Mouse (Mus musculus) thymus, adult 2 months (tissue): Measurements from ENCODE around the gene Madcam1. TPM values are rescaled to one million over a fixed set of nuclear protein-coding genes. Genes with fewer than 3 reads are reported as not detected.

ENCODE experiments used
- DNase-seq: peaks from one replicate; pipeline ENCODE4 v3.0.0; 2021
- H3K27ac ChIP-seq: fragments of 200-500 bp; 2 replicates; pipeline ENCODE4 v1.5.1; 2012; ENCODE audit warnings: low read length, control low read depth; ENCODE audit not compliant: control insufficient read depth, insufficient read depth
- H3K27me3 ChIP-seq: fragments of 200-500 bp; 2 replicates; pipeline ENCODE4 v1.6.1; 2012; ENCODE audit warnings: mild to moderate bottlenecking, low read length, moderate library complexity, mixed read lengths; ENCODE audit not compliant: control insufficient read depth, insufficient read depth
- H3K36me3 ChIP-seq: fragments of 200-500 bp; 2 replicates; pipeline ENCODE4 v1.6.1; 2012; ENCODE audit warnings: mild to moderate bottlenecking, low read length, moderate library complexity; ENCODE audit not compliant: control insufficient read depth, insufficient read depth
- H3K4me1 ChIP-seq: fragments of 200-500 bp; replicated peaks from 2 replicates; pipeline ENCODE4 v1.6.1; 2012; ENCODE audit warnings: low read length; ENCODE audit not compliant: control insufficient read depth, insufficient read depth
- H3K4me3 ChIP-seq: fragments of 200-500 bp; 2 replicates; pipeline ENCODE4 v1.5.1; 2012; ENCODE audit warnings: mild to moderate bottlenecking, low read length, control low read depth, moderate library complexity; ENCODE audit not compliant: control insufficient read depth, insufficient read depth
- CTCF ChIP-seq: fragments of 200-500 bp; IDR thresholded peaks from 2 replicates; pipeline ENCODE4 v1.5.1; 2012; ENCODE audit warnings: mild to moderate bottlenecking, control low read depth, low read length, moderate library complexity, borderline replicate concordance; ENCODE audit not compliant: control insufficient read depth, poor library complexity, insufficient read depth; ENCODE audit errors: extremely low read depth
- POLR2A ChIP-seq: fragments of 200-500 bp; IDR thresholded peaks from 2 replicates; pipeline ENCODE4 v1.6.1; 2012; ENCODE audit warnings: mild to moderate bottlenecking, low read length, control low read depth, moderate library complexity; ENCODE audit not compliant: control insufficient read depth, poor library complexity, insufficient read depth; ENCODE audit errors: extremely low read depth
- WGBS: fragments of 180-500 bp; shearing (Covaris S2); methylation state at CpG from one replicate; pipeline ENCODE4 v1.1.7; 2018; 5-methylcytosine and 5-hydroxymethylcytosine counted together
- polyA plus RNA-seq: library from polyadenylated mRNA; depleted of rRNA; stranded (reverse); fragments of >200 nt; gene quantifications from 2 replicates; pipeline ENCODE4 v1.2.3, GENCODE M21; 2012

Madcam1 gene
- polyA plus RNA-seq, 1 experiment: 4.0 TPM

DNA sequence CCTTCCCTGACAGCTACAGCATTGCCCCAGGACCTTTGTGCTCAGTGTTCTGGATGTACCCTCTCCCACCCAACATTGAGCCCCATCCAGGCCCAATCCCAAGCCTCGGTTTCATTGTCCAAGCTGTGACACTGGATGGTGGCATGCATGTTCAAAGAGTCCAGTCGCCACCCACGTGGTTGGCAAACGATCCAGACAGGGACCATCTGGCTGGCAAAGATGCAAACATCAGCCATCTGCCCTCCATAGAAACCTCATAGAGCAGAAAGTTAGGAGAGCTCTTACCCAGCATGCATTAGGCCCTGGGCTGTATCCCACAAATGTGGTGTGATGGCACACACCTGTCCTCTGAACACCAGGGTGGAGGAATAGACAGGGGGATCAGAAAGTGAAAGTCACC lies 32.9 kb upstream of the Madcam1 start:
- Histone ChIP-seq H3K27ac (no peak overlapping the region), H3K4me3 (no peak overlapping the region), H3K27me3 (no peaks in the 10 kb centered on the region; the same call in 1 of the 2 replicates), H3K36me3 (no peaks in the 10 kb centered on the region), H3K4me1 (no peaks in the 10 kb centered on the region)
- TF ChIP-seq POLR2A (no peak), CTCF (no peak)
- WGBS: 83% methylated on average over 4 of the region's 4 CpGs
- DNase-seq: no peak

DNA sequence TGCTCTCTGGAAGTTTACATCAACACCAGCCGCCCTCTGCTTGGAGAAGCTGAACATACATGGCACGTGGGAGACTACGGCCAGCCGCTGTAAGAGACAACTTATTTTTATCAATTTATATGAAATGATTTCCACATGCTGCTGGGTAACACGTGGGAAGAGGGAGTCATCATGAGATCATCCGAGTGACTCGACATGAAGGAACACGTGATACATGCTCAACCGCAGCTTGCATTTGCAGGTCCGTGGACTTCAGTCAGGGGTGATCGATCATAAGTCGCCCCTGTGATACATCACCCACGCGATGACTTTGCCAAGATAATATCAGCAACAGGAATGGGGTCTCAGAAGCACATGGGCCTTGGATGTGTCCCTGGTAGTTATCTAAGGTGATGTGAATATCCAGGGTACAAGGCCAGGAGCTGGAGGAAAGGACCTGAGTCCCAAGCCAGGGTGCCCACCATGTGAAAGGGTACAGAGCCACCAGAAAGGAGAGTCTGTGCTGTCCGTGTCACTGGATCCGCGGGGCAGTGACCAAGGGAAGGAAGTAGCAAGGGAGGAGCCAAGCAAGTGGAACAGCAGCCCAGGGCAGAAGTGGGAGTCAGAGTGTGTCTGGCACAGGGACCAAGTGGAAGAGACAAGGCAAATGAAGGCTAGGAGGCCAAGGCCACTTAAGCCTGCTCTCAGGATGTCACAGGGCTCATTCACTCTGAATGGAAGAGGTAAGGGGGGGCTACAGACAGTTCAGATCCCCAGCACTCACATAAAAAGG lies 31.2 kb upstream of the Madcam1 start:
- TF ChIP-seq POLR2A: no peak
- TF ChIP-seq CTCF: no peak
- Histone ChIP-seq H3K27me3 (no peaks in the 10 kb centered on the region; the same call in 1 of the 2 replicates), H3K36me3 (no peaks in the 10 kb centered on the region), H3K27ac (no peak overlapping the region), H3K4me3 (no peak overlapping the region), H3K4me1 (no peaks in the 10 kb centered on the region)
- WGBS: 72% methylated on average over 17 of the region's 17 CpGs
- DNase-seq: no peak

DNA sequence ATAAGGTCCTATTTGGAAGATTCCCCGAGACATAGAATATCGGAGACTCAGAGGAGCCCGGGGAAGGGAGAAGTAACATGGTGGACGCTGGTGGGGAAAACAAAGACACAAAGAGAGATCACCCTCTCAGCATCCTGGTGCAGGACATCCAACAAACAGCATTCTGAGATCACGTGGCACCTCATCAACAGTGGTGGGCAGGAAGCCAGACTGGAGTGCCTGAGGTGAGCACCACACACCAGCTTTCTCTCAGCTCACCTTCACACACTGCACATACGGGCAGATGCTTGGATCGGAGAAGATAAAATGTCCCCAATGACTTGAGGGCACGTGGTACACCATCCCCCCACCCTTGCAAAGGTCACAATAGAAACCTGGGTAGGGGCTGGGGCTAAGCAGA lies 28.1 kb upstream of the Madcam1 start:
- H3K36me3 ChIP-seq: no peaks in the 10 kb centered on the region
- 90% methylated on average over 8 of the region's 8 CpGs for WGBS
- H3K27me3 ChIP-seq: no peaks in the 10 kb centered on the region; the same call in 1 of the 2 replicates
- no peak overlapping the region for H3K4me3 ChIP-seq
- H3K4me1 ChIP-seq: no peaks in the 10 kb centered on the region
- TF ChIP-seq CTCF: no peak
- no peak for TF ChIP-seq POLR2A
- no peak for DNase-seq
- no peak overlapping the region for H3K27ac ChIP-seq

DNA sequence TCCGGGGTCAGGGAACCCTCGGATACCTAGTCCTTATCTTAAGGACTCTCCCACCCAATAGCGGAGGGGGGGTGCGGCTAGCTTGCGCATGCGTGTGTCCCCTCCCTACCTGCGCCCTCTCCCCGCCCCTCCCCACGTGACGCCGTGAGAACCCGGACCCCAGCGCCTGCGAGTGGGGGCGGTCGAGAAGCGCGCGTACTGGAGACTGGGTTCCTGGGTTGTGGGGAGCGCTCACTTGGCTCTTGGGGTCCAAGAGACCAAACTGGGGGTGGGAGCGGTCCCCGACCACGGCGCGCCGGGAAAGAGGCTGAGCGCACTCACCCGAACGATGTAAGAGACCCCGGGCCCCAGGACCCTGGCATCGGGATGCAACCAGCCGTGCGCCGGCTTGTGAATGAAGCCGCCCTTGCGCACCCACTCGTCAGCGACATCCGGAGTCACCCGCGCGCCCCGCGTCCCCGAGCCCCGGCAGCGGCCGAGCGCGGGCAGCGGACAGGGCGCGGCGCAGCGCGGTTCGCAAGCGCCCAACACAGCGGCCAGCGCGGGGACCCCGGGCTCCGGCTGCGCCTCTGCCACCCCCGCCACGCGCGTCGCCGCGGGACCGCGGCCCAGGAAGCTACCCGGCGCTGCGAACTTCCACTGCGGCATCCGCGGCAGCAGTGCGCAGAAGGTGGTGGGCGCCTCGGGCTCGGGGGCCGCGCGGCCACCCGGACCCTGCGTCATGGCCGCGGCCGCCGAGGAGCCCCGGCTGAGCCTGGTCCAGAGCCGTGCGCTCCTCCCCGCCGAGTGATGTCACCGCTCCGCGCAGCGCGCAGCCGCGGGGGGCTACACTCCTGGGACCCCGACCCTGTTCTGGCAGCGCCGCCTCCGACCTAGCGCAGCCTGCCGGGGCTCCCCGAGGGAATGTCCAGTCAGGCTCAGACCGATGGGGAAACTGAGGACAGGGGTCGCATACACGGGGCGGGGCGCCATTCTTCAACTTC lies 26.9 kb upstream of the Madcam1 start, which contains the start of gene Shc2:
Shc2 (minus strand) TSS at position 791 of the 983 bp plus-strand sequence.
- TF ChIP-seq POLR2A: no peak
- no peak for TF ChIP-seq CTCF
- H3K4me3 ChIP-seq: no peak within 1 kb of the TSS
- WGBS: 3% methylated on average over 116 of the region's 116 CpGs
- H3K36me3 ChIP-seq: no peaks in the 10 kb centered on the region
- DNase-seq: no peak
- no peaks in the 10 kb centered on the region; the same call in 1 of the 2 replicates for H3K27me3 ChIP-seq
- no peaks in the 10 kb centered on the region for H3K4me1 ChIP-seq
- no peak within 1 kb of the TSS for H3K27ac ChIP-seq

DNA sequence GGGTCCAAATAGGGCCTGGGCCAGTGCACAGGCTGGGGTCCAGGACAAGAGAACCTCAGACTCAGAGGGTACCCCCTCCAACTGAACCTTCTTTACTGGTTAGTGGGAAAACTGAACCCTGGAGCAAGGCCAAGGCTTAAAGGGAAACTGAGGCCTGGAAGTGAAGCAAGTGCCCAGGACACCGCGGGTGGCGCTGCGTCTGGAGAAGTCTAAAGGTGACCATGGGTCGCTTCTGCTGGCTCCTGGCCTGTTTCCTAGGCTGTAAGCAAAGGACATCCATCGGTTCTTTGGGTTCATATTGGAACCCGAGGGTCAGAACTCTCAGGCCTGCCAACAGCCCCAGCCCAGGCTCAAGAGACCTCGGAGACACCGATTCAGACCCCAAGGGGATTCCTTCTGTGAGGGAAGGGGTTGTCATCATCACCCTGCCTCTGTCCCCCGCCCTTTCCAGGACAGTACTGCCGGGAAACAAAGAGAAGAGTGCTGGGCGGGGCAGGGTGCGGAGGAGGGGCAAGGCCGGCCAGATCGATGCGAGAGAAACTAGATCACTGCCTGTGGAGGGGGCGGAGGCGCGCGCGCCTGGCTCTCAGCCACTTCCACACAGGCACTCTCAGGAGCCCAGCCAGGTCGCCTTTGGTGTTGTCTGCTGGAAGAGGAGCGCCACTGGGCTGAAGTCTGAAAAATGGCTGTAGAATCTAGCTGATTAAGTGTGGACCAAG lies 25.7 kb upstream of the Madcam1 start:
- H3K4me3 ChIP-seq: no peak overlapping the region
- H3K36me3 ChIP-seq: no peaks in the 10 kb centered on the region
- H3K27me3 ChIP-seq: no peaks in the 10 kb centered on the region; the same call in 1 of the 2 replicates
- WGBS: 21% methylated on average over 23 of the region's 23 CpGs
- no peak for DNase-seq
- no peak overlapping the region for H3K27ac ChIP-seq
- H3K4me1 ChIP-seq: no peaks in the 10 kb centered on the region
- TF ChIP-seq POLR2A: no peak
- no peak for TF ChIP-seq CTCF

DNA sequence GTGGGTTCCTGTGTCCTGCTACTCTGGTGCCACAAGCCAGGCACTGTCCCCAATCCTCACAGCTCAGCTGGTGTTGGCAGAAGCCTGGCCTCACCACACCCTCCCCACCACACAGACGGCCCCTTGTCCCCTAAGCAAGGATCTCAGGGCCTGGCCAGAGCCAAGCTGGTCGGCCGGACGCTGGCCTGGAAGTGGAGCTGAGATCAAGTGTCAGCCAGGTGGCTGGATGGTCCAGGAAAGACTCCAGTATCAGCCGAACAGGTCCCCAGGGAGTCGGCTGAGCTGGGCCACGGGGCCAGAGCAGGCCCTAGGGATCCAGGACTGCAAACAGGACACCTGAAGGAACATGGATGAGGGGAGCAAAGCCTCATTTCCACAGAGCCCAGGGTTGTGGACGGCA lies 18.6 kb upstream of the Madcam1 start, which contains the start of gene Odf3l2:
Odf3l2 (minus strand) TSS at position 28 of the 400 bp plus-strand sequence.
- TF ChIP-seq CTCF: no peak
- TF ChIP-seq POLR2A: no peak
- H3K36me3 ChIP-seq: no peaks in the 10 kb centered on the region
- H3K27me3 ChIP-seq: no peaks in the 10 kb centered on the region
- no peaks in the 10 kb centered on the region for H3K4me1 ChIP-seq
- no peak within 1 kb of the TSS for H3K27ac ChIP-seq
- no peak for DNase-seq
- WGBS: 91% methylated on average over 8 of the region's 8 CpGs
- no peak within 1 kb of the TSS for H3K4me3 ChIP-seq
